Mouse (Mus musculus): ENCODE results near the gene Zfp423. TPM values are rescaled to one million over a fixed set of nuclear protein-coding genes. Genes with fewer than 3 reads are reported as not detected.

Gene Zfp423
- total RNA-seq, 2 experiments from 2014 or later = 6.1 to 6.7 TPM

- DNase-seq (ENCODE audit: low spot score) = no peak
- intact Hi-C loops (cut with DNase I) = loop anchor here (5.0 kb wide), 2 partner anchors 91 to 306 kb away; no protein-coding TSS in a partner anchor
Measured at GRCm38 (mm10) chr8:87660916-87661910, 298.2 kb downstream of the Zfp423 start.

GRCm38 (mm10) chr8:87660029-87660915 lies 299.1 kb downstream of the Zfp423 start:
- intact Hi-C loops (cut with DNase I) = loop anchor here (5.0 kb wide), 2 partner anchors 92 to 307 kb away; no protein-coding TSS in a partner anchor
- DNase-seq (ENCODE audit: low spot score) = no peak

GRCm38 (mm10) chr8:87657488-87657887 lies 301.9 kb downstream of the Zfp423 start:
- intact Hi-C loops (cut with DNase I) = no loop called here
- DNase-seq (ENCODE audit: low spot score) = no peak

GRCm38 (mm10) chr8:87656484-87657230 lies 302.7 kb downstream of the Zfp423 start:
- intact Hi-C loops (cut with DNase I) = no loop called here

GRCm38 (mm10) chr8:87655946-87656345 lies 303.4 kb downstream of the Zfp423 start:
- intact Hi-C loops (cut with DNase I) = no loop called here

More at GRCm38 (mm10) chr8:87656484-87657230, 302.7 kb downstream of the Zfp423 start:
- DNase-seq (ENCODE audit: low spot score) = peak; percentile 62

GRCm38 (mm10) chr8:87647781-87648180 lies 311.6 kb downstream of the Zfp423 start:
- intact Hi-C loops (cut with DNase I) = no loop called here
- DNase-seq (ENCODE audit: low spot score) = no peak

More at GRCm38 (mm10) chr8:87655946-87656345, 303.4 kb downstream of the Zfp423 start:
- DNase-seq (ENCODE audit: low spot score) = no peak

GRCm38 (mm10) chr8:87645829-87646483 lies 313.4 kb downstream of the Zfp423 start:
- no peak for DNase-seq (ENCODE audit: low spot score)
- intact Hi-C loops (cut with DNase I) = no loop called here

GRCm38 (mm10) chr8:87645371-87645770 lies 314.0 kb downstream of the Zfp423 start:
- intact Hi-C loops (cut with DNase I) = no loop called here
- no peak for DNase-seq (ENCODE audit: low spot score)

- intact Hi-C loops (cut with DNase I) = no loop called here
- no peak for DNase-seq (ENCODE audit: low spot score)
Measured at GRCm38 (mm10) chr8:87640930-87641329, 318.5 kb downstream of the Zfp423 start.

- intact Hi-C loops (cut with DNase I) = no loop called here
- no peak for DNase-seq (ENCODE audit: low spot score)
Measured at GRCm38 (mm10) chr8:87636226-87636742, 323.1 kb downstream of the Zfp423 start.

GRCm38 (mm10) chr8:87631776-87632175 lies 327.6 kb downstream of the Zfp423 start:
- intact Hi-C loops (cut with DNase I) = no loop called here

GRCm38 (mm10) chr8:87629656-87630055 lies 329.7 kb downstream of the Zfp423 start:
- DNase-seq (ENCODE audit: low spot score) = no peak
- intact Hi-C loops (cut with DNase I) = no loop called here

More at GRCm38 (mm10) chr8:87631776-87632175, 327.6 kb downstream of the Zfp423 start:
- DNase-seq (ENCODE audit: low spot score) = no peak

GRCm38 (mm10) chr8:87621181-87621580 lies 338.2 kb downstream of the Zfp423 start:
- intact Hi-C loops (cut with DNase I) = no loop called here
- DNase-seq (ENCODE audit: low spot score) = no peak

GRCm38 (mm10) chr8:87620225-87620624 lies 339.2 kb downstream of the Zfp423 start:
- intact Hi-C loops (cut with DNase I) = no loop called here
- DNase-seq (ENCODE audit: low spot score) = no peak

- intact Hi-C loops (cut with DNase I) = no loop called here
- DNase-seq (ENCODE audit: low spot score) = no peak
Measured at GRCm38 (mm10) chr8:87619529-87619928, 339.9 kb downstream of the Zfp423 start.

GRCm38 (mm10) chr8:87619118-87619517 lies 340.3 kb downstream of the Zfp423 start:
- no peak for DNase-seq (ENCODE audit: low spot score)
- intact Hi-C loops (cut with DNase I) = no loop called here

- intact Hi-C loops (cut with DNase I) = no loop called here
- no peak for DNase-seq (ENCODE audit: low spot score)
Measured at GRCm38 (mm10) chr8:87613701-87614100, 345.7 kb downstream of the Zfp423 start.

All from heart, postnatal 25 days (tissue).